Mouse (Mus musculus) heart, postnatal 0 days (tissue): ENCODE measurements around the gene Zcchc17.

Experiments used
- CTCF ChIP-seq: IDR thresholded peaks from 2 replicates; pipeline ENCODE4 v1.5.1; 2016; ENCODE audit warnings: antibody characterized with exemption, control low read depth, low read depth
- EP300 ChIP-seq: IDR thresholded peaks from 2 replicates; pipeline ENCODE4 v1.6.1; 2016; ENCODE audit warnings: antibody characterized with exemption, low read depth

- TF ChIP-seq CTCF (peak; percentile 34), EP300 (no peak)
These were observed 64.5 kb downstream of the Zcchc17 start for GRCm38 (mm10) chr4:130295047-130295745.
